Mouse (Mus musculus) testis, postnatal 10 days (tissue): Measurements from ENCODE around the gene Trim38.

ENCODE experiments used
- DNase-seq: peaks from one replicate; pipeline ENCODE4 v3.0.0; 2021; ENCODE audit warnings: low spot score

The Trim38 gene

DNA sequence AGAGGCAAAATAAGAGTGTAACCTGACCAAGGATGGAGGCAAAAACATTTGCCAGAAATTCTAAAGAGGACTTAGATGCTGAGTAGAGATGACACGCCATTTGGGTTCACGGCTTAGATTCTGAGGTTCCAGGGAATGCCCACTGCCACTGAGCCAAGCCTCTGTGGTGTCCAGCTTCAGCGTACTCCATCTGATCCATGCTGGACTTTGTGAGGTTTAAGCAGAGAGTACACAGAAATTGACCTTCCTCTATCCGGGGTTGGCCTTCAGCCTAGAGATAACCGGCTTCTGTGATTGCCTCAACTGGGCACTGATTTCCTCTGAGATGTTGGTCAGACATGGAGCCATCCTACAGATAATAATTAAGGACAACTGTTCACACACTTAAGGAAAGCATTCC, 66.9 kb downstream of the Trim38 start:
- no peak for DNase-seq

DNA sequence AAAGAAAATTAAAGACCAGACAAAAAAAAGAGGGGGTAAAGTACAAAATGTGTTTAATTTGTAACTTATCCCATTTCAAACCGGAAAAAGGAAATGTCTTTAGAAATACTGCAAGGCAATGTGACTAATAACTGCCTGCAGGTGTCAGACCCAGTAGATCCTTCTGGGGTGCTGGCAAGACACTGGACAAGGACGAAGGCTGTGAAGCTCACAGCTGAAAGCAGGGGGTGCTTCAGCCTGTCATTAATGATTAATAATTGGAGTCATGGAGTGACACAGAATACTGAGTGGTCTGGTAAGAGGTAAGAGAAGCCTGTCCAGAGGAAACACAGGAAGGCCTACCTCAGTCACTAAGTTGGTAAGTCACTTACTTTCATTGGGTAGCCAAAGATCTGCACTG, 69.6 kb downstream of the Trim38 start, which contains the start of gene Slc17a3:
TSS of gene Slc17a3 (plus strand) at position 127 of the 400 bp plus-strand sequence.
- DNase-seq, result no peak
